Mouse (Mus musculus) bone marrow macrophage, adult 2 months (primary cell): ENCODE results near the gene Acap1.

Source experiments
- CTCF ChIP-seq: IDR thresholded peaks from 2 replicates; pipeline ENCODE4 v1.5.1; 2012; ENCODE audit warnings: low read depth, mild to moderate bottlenecking, low read length, moderate library complexity
- POLR2A ChIP-seq: IDR thresholded peaks from 2 replicates; pipeline ENCODE4 v1.6.1; 2012; ENCODE audit warnings: mild to moderate bottlenecking, low read depth, low read length, borderline replicate concordance

DNA sequence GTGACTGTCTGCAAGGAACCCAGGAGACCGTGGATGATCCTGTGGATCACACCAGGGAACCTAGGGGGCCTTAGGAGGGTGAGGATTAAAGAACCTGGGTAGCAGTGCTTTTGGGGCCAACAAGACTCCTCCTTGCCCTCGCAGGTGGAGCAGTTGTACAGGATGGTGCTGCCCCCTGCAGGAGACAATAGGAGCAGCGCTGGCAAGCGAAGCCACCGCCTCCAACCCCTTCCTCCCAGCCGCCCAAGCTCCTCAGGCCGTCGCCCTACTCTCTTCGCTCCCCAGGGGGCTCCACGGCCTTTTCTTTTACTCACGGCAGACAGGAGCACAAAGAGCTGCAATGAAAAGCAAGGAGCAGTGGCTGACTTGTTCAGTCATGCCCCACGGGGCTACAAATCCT lies 18.5 kb downstream of the Acap1 start:
- TF ChIP-seq POLR2A (no peak), CTCF (peak; percentile 61)
